Mouse (Mus musculus): ENCODE measurements around the gene Hbp1. TPM values are rescaled to one million over a fixed set of nuclear protein-coding genes. Genes with fewer than 3 reads are reported as not detected.

The Hbp1 gene
- polyA plus RNA-seq, 1 experiment from 2014 or later = 75.2 TPM

DNA sequence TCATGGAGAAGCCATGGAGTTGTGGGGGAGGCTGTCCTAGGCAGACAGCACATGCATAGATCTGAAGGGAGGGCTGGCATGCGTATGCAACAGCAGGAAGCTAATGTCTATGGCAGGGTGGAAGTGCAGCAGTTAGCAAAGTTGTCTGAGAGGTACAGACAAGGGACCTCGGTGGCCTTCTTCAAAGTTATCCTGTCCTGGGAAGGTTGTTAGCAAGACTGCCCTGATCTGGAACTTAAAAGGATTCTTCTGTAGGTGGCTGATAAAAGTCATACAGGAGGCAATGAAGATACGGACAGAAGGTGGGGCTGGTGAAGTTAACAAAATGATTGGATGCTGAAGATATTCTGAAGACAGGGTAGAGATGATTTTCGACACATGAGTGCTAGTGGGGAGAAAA lies 16.1 kb upstream of the Hbp1 start:
- WGBS = 85% methylated on average over 4 of the region's 4 CpGs
- Histone ChIP-seq H3K27ac (replicated peaks) (no peak overlapping the region), H3K4me2 (replicated peaks; ENCODE audit: low read depth) (no peak overlapping the region), H3K4me1 (replicated peaks; ENCODE audit: control insufficient read depth, insufficient read depth) (no peaks in the 10 kb centered on the region), H3K9ac (ENCODE audit: low read length) (no peak overlapping the region), H3K27me3 (ENCODE audit: control insufficient read depth, insufficient read depth, low read length) (no peaks in the 10 kb centered on the region), H3K4me3 (ENCODE audit: low read depth, low read length) (no peak overlapping the region), H3K36me3 (ENCODE audit: control insufficient read depth, insufficient read depth, low read length) (no peaks in the 10 kb centered on the region; the same call in 1 of the 2 replicates), H3K9me3 (ENCODE audit: control insufficient read depth, low read length) (no peaks in the 10 kb centered on the region)
- no peak for DNase-seq (ENCODE audit: low spot score)
- ATAC-seq (ENCODE audit: low FRiP score, low TSS enrichment) = no peak
- TF ChIP-seq CTCF (IDR thresholded peaks at IDR 0.05; ENCODE audit: low read depth) = no peak
- TF ChIP-seq EP300 (optimal IDR thresholded peaks at IDR 0.05) = no peak

DNA sequence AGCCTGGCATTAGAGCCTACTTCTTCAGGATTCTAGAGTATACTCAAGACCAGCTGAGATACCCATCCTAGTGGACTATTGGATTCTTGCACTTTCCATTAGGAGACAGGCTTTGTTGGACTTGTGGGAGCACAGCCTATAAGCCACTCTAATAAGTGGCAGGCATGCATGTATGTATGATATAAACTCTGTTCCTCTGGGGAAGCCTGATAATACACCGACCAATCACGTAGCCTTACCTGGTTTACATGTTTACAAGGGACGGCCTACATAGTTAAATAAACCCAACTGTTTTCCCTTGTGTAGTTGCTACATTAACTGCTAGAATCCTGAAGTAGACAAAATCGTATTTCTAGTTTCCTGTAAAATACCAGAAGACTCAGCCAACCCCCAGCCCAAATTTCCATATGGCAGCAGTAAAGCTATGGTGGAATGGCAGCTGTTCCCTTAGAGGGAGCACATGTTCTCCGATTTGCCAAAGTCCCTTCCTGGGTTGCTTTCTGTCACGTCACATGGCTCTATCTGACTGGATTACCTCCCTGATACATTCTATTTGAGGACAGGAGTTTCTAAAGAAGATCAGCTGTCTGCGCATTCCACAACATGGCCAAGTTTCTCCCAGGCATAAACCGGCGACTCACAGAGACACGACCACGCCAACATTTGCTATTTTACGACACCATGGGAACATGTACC lies 15.3 kb upstream of the Hbp1 start:
- Histone ChIP-seq H3K27ac (replicated peaks) (no peak overlapping the region), H3K4me3 (ENCODE audit: low read depth, low read length) (no peak overlapping the region), H3K36me3 (ENCODE audit: control insufficient read depth, insufficient read depth, low read length) (no peaks in the 10 kb centered on the region), H3K27me3 (ENCODE audit: control insufficient read depth, insufficient read depth, low read length) (no peaks in the 10 kb centered on the region), H3K4me1 (replicated peaks; ENCODE audit: control insufficient read depth, insufficient read depth) (no peaks in the 10 kb centered on the region), H3K9ac (ENCODE audit: low read length) (no peak overlapping the region), H3K4me2 (replicated peaks; ENCODE audit: low read depth) (no peak overlapping the region), H3K9me3 (ENCODE audit: control insufficient read depth, low read length) (no peaks in the 10 kb centered on the region)
- ATAC-seq (ENCODE audit: low FRiP score, low TSS enrichment) (no peak), DNase-seq (ENCODE audit: low spot score) (no peak)
- 90% methylated on average over 12 of the region's 12 CpGs for WGBS
- TF ChIP-seq EP300 (optimal IDR thresholded peaks at IDR 0.05) = no peak

DNA sequence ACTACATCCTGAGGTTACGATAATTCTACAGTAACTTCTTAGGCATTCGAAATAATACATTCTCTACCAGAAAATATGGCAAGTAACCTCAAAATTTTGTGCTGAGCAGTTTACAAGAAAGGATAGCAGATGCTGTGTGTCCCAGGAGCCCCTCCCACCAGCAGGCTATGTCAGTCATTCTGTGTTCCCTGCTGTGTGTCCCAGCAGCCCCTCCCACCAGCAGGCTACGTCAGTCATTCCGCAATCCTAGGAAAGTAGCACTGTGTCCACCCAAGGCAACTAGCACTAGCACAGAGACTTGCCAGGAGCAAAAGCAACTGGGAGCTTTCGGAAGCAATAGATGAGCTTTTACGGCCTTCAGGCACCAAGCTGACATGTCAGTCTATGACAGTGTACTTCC lies 13.7 kb upstream of the Hbp1 start:
- Histone ChIP-seq H3K27ac (replicated peaks) (no peak overlapping the region), H3K36me3 (ENCODE audit: control insufficient read depth, insufficient read depth, low read length) (no peaks in the 10 kb centered on the region), H3K4me2 (replicated peaks; ENCODE audit: low read depth) (no peak overlapping the region), H3K9ac (ENCODE audit: low read length) (no peak overlapping the region), H3K4me3 (ENCODE audit: low read depth, low read length) (no peak overlapping the region), H3K27me3 (ENCODE audit: control insufficient read depth, insufficient read depth, low read length) (no peaks in the 10 kb centered on the region), H3K4me1 (replicated peaks; ENCODE audit: control insufficient read depth, insufficient read depth) (no peaks in the 10 kb centered on the region), H3K9me3 (ENCODE audit: control insufficient read depth, low read length) (no peaks in the 10 kb centered on the region)
- DNase-seq (ENCODE audit: low spot score) (no peak), ATAC-seq (ENCODE audit: low FRiP score, low TSS enrichment) (no peak)
- no peak for TF ChIP-seq CTCF (IDR thresholded peaks at IDR 0.05; ENCODE audit: low read depth)
- no peak for TF ChIP-seq EP300 (optimal IDR thresholded peaks at IDR 0.05)
- WGBS = 91% methylated on average over 6 of the region's 6 CpGs

DNA sequence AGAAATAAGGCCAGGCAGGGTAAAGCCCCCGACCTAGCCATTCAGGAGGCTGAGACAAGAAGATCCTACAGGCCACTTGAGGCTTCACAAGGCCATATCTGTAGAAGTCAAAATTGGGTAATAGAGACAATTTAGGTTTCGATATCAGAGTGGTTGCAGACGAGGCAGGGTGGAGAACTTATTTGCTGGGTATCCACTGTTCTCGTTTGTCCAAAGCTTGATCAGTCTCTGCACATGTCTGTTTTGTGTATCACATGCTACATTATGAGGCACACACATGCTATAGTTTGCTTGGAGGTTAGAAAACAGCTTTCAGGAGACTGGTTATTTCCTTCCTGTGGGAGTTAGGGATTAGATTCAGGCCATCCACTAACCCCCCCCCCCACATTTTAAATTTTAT lies 5.5 kb upstream of the Hbp1 start:
- DNase-seq (ENCODE audit: low spot score) (no peak), ATAC-seq (ENCODE audit: low FRiP score, low TSS enrichment) (no peak)
- Histone ChIP-seq H3K36me3 (ENCODE audit: control insufficient read depth, insufficient read depth, low read length) (no peaks in the 10 kb centered on the region), H3K4me2 (replicated peaks; ENCODE audit: low read depth) (no peak overlapping the region), H3K9me3 (ENCODE audit: control insufficient read depth, low read length) (no peaks in the 10 kb centered on the region), H3K4me3 (ENCODE audit: low read depth, low read length) (no peak overlapping the region), H3K27me3 (ENCODE audit: control insufficient read depth, insufficient read depth, low read length) (no peaks in the 10 kb centered on the region), H3K27ac (replicated peaks) (no peak overlapping the region), H3K9ac (ENCODE audit: low read length) (no peak overlapping the region), H3K4me1 (replicated peaks; ENCODE audit: control insufficient read depth, insufficient read depth) (no peaks in the 10 kb centered on the region)
- TF ChIP-seq CTCF (IDR thresholded peaks at IDR 0.05; ENCODE audit: low read depth) = no peak
- no peak for TF ChIP-seq EP300 (optimal IDR thresholded peaks at IDR 0.05)
- whole genome bisulfite sequencing = 82% methylated on average over 4 of the region's 4 CpGs

DNA sequence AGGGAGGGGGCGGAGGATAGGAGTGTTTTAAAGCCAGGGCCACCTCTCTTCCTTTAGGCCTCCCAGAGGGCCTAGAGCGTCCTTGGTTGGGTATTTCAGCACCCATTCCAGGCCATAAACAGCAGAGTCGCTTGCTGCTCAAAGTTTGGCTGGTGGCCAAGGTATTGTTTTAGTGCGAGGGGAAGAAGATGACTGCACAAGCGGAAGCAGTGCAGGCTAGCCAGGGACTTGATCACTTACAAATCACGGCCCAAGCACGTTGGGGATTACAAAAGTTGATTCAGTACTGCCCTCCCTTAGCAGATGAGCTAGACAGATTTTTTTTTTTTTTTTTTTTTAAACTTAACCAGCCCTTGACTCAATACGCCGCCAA lies 310 bp upstream of the Hbp1 start:
- H3K4me2 ChIP-seq (replicated peaks; ENCODE audit: low read depth) = peak overlapping the region; percentile 55
- no peaks in the 10 kb centered on the region for H3K27me3 ChIP-seq (ENCODE audit: control insufficient read depth, insufficient read depth, low read length)
- H3K9ac ChIP-seq (ENCODE audit: low read length) = peak overlapping the region; percentile 51
- H3K4me1 ChIP-seq (replicated peaks; ENCODE audit: control insufficient read depth, insufficient read depth) = no peaks in the 10 kb centered on the region
- ATAC-seq (ENCODE audit: low FRiP score, low TSS enrichment) (no peak), DNase-seq (ENCODE audit: low spot score) (no peak)
- H3K36me3 ChIP-seq (ENCODE audit: control insufficient read depth, insufficient read depth, low read length) = no peaks in the 10 kb centered on the region
- TF ChIP-seq CTCF (IDR thresholded peaks at IDR 0.05; ENCODE audit: low read depth) (no peak; the same call in 1 of the 2 replicates), EP300 (optimal IDR thresholded peaks at IDR 0.05) (no peak)
- no peaks in the 10 kb centered on the region for H3K9me3 ChIP-seq (ENCODE audit: control insufficient read depth, low read length)
- peak overlapping the region; percentile 89 for H3K27ac ChIP-seq (replicated peaks)
- 1% methylated on average over 9 of the region's 9 CpGs for WGBS
- peak overlapping the region; percentile 29 for H3K4me3 ChIP-seq (ENCODE audit: low read depth, low read length)

DNA sequence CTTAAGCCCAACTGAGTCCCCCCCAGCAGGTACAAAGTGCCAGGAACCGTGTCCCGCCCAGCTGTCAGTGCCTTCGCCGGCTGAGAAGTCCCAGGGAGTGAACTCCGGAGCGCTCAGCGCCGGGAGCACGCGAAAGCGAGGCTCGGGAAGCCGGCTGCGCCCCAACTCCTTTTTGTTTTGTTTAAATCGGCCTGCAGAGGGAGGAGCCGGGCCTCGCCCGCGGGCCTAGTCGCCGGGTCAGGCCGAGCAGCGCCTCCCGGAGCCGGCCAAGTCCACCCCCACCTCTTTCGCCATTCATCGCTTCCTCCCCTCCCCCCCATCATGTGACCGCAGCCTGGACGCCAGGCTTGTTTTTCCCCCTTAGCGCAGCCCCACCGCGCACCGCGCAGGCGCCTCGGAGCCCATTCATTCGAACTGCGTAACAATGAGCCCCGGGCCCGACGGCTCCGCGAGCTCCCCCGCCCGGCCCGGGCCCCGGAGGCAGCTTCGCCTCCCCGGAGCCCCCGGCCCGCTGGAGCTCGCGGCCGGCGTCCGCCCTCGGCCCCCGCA lies 1.1 kb downstream of the Hbp1 start:
- peak; percentile 98 for DNase-seq (ENCODE audit: low spot score)
- Histone ChIP-seq H3K36me3 (ENCODE audit: control insufficient read depth, insufficient read depth, low read length) (no peaks in the 10 kb centered on the region), H3K9me3 (ENCODE audit: control insufficient read depth, low read length) (no peaks in the 10 kb centered on the region), H3K4me1 (replicated peaks; ENCODE audit: control insufficient read depth, insufficient read depth) (no peaks in the 10 kb centered on the region), H3K27ac (replicated peaks) (peak overlapping the region; percentile 100), H3K4me2 (replicated peaks; ENCODE audit: low read depth) (peak overlapping the region; percentile 55), H3K27me3 (ENCODE audit: control insufficient read depth, insufficient read depth, low read length) (no peaks in the 10 kb centered on the region), H3K4me3 (ENCODE audit: low read depth, low read length) (peak overlapping the region; percentile 93), H3K9ac (ENCODE audit: low read length) (peak overlapping the region; percentile 99)
- peak; percentile 80 for ATAC-seq (ENCODE audit: low FRiP score, low TSS enrichment)
- peak; percentile 25 for TF ChIP-seq EP300 (optimal IDR thresholded peaks at IDR 0.05)
- peak; percentile 62 for TF ChIP-seq CTCF (IDR thresholded peaks at IDR 0.05; ENCODE audit: low read depth)
- WGBS = under 1% methylated on average over 46 of the region's 58 CpGs

Data from stomach, postnatal 0 days (tissue).